In genomic region chr10:95656236-95657225, GRCm38 (mm10) we compare ENCODE assay signal across 17 mouse cellular contexts. TPM values are rescaled to one million over a fixed set of nuclear protein-coding genes. Genes with fewer than 3 reads are reported as not detected.
DNase-seq lines count a peak whose midpoint lies in the region; ATAC-seq lines count a peak whose summit lies in the region.
"Had no signal": no experiment of that assay in that cellular context is flagged by ENCODE, and none has a peak within 500 bp of the region (broad histone marks: within the 10 kb centered on the region; RNA-seq: fewer than 3 reads in every experiment).

No protein-coding gene starts in this region.

- H3K4me2 ChIP-seq in heart, embryonic 14.5 days (ENCODE audit: low read length): no peak overlapping the region
- H3K4me2 ChIP-seq in lung, embryonic 15.5 days: no peak overlapping the region
- H3K4me2 ChIP-seq: embryonic facial prominence, embryonic 12.5 days; limb, embryonic 15.5 days had no signal

- H3K9ac ChIP-seq in heart, embryonic 14.5 days (ENCODE audit: low read length): no peak overlapping the region
- no peak overlapping the region for H3K9ac ChIP-seq in lung, embryonic 15.5 days
- H3K9ac ChIP-seq: embryonic facial prominence, embryonic 12.5 days; limb, embryonic 15.5 days had no signal

- peaks cover 0 to 3% of the 10 kb centered on the region in 2 experiments; a peak in 1 of 4 replicates for H3K4me1 ChIP-seq in heart, embryonic 14.5 days (ENCODE audit: control insufficient read depth in 2 of 2, insufficient read depth in 2 of 2, low read length in 2 of 2)
- H3K4me1 ChIP-seq in lung, embryonic 15.5 days: peaks cover 5% of the 10 kb centered on the region; the same call in 1 of the 2 replicates
- H3K4me1 ChIP-seq: embryonic facial prominence, embryonic 12.5 days had no signal

- H3K36me3 ChIP-seq in heart, embryonic 14.5 days (ENCODE audit: control insufficient read depth, insufficient read depth, low read length): no peaks in the 10 kb centered on the region
- H3K36me3 ChIP-seq in lung, embryonic 15.5 days: no peaks in the 10 kb centered on the region
- H3K36me3 ChIP-seq: embryonic facial prominence, embryonic 12.5 days; limb, embryonic 15.5 days had no signal

- peak; percentile 13; the same call in 1 of the 2 replicates for ATAC-seq in heart, embryonic 14.5 days (ENCODE audit: insufficient number of reproducible peaks, insufficient read depth, low FRiP score, low read depth)
- peak; percentile 31; the same call in 1 of the 2 replicates for ATAC-seq in lung, embryonic 15.5 days (ENCODE audit: borderline replicate concordance, extremely low read depth, low FRiP score, low TSS enrichment)

- intact Hi-C loops in left cerebral cortex, postnatal 14 days (cut with DNase I): no loop called here

- H3K27ac ChIP-seq in heart, embryonic 14.5 days (replicated peaks in 1 of 2; ENCODE audit: control insufficient read depth in 1 of 2, insufficient read depth in 1 of 2, low read depth in 2 of 2, low read length in 2 of 2): no peak overlapping the region
- H3K27ac ChIP-seq in lung, embryonic 15.5 days: no peak overlapping the region
- H3K27ac ChIP-seq: embryonic facial prominence, embryonic 12.5 days; limb, embryonic 15.5 days had no signal

- no peaks in the 10 kb centered on the region for H3K27me3 ChIP-seq in heart, embryonic 14.5 days (ENCODE audit: control insufficient read depth, insufficient read depth, low read length)
- no peaks in the 10 kb centered on the region for H3K27me3 ChIP-seq in lung, embryonic 15.5 days
- H3K27me3 ChIP-seq: embryonic facial prominence, embryonic 12.5 days; limb, embryonic 15.5 days had no signal

- H3K9me3 ChIP-seq in heart, embryonic 14.5 days (ENCODE audit: control insufficient read depth, low read length): 0 out of 2 replicates have a peak, but pooled peaks cover 2% of the 10 kb centered on the region
- no peaks in the 10 kb centered on the region for H3K9me3 ChIP-seq in lung, embryonic 15.5 days
- H3K9me3 ChIP-seq: embryonic facial prominence, embryonic 12.5 days; limb, embryonic 15.5 days had no signal

- no peak overlapping the region for H3K4me3 ChIP-seq in heart, embryonic 14.5 days (ENCODE audit: control insufficient read depth in 1 of 2, insufficient read depth in 1 of 2, low read depth in 1 of 2, low read length in 2 of 2)
- no peak overlapping the region for H3K4me3 ChIP-seq in lung, embryonic 15.5 days
- H3K4me3 ChIP-seq: embryonic facial prominence, embryonic 12.5 days; limb, embryonic 15.5 days had no signal

- DNase-seq in adrenal gland, postnatal 14 days: peak; percentile 47
- DNase-seq in adrenal gland, adult 8-10 months: no peak
- DNase-seq in heart, adult 8-10 months (ENCODE audit: low spot score): no peak
- DNase-seq in lung, adult 18-20 months: no peak
- peak; percentile 44 to 51 for DNase-seq in kidney, postnatal 36 days
- no peak for DNase-seq in left cerebral cortex, postnatal 14 days (ENCODE audit: low spot score in 2 of 2)
- DNase-seq: cerebellum, adult 2 months; gastrocnemius, postnatal 36 days; heart, postnatal 10 days; layer of hippocampus, postnatal 36 days; lung, postnatal 36 days had no signal

- WGBS in heart, embryonic 14.5 days: 86% methylated on average over 10 of the region's 10 CpGs
- WGBS in lung, embryonic 15.5 days: 76% methylated on average over 10 of the region's 10 CpGs

RNA-seq across cellular contexts. Expression of gene Anapc15-ps, which starts 16.7 kb away (rescaled TPM):
- not detected in 2 replicates for total RNA-seq in adrenal gland, postnatal 14 days (2021)
- 1 to 10 TPM in 1 of 4 experiments, not detected in 3; 1.1 TPM for total RNA-seq in adrenal gland, adult 8-10 months (2022)
- polyA plus RNA-seq in heart, embryonic 14.5 days (2014; fragmentation: Nextera tagmentation; extraction: Ambion mirVana): not detected in 2 replicates
- total RNA-seq in heart, adult 8-10 months (2022): not detected
- 0.45 TPM in 1 of 2 replicates, not detected in the other for polyA plus RNA-seq in lung, embryonic 15.5 days (2015; fragmentation: Nextera tagmentation; extraction: Ambion mirVana)
- total RNA-seq in left cerebral cortex, postnatal 14 days (2021): not detected
- total RNA-seq: gastrocnemius, postnatal 36 days; heart, postnatal 10 days; layer of hippocampus, postnatal 36 days; neutrophil, adult 5-6 weeks had no signal
- polyA plus RNA-seq: embryonic facial prominence, embryonic 12.5 days; limb, embryonic 15.5 days; thymus, postnatal 0 days had no signal

Comparison
In these comparisons a context has a peak if more than half of its experiments do, and no peak if none do; other contexts are left out.
1. DNase-seq: peak in adrenal gland, postnatal 14 days (single experiment) and kidney, postnatal 36 days (2 of 2); none in adrenal gland, adult 8-10 months (single experiment), heart, adult 8-10 months (single experiment), lung, adult 18-20 months (0 of 2) and left cerebral cortex, postnatal 14 days (0 of 2).